Mouse (Mus musculus) embryo, embryonic 10 days (tissue): ENCODE results near the gene Cbx7.

ENCODE experiments used
- DNase-seq: peaks from one replicate; pipeline ENCODE4 v3.0.0-alpha.2; 2015; ENCODE audit warnings: low spot score

Gene Cbx7

DNA sequence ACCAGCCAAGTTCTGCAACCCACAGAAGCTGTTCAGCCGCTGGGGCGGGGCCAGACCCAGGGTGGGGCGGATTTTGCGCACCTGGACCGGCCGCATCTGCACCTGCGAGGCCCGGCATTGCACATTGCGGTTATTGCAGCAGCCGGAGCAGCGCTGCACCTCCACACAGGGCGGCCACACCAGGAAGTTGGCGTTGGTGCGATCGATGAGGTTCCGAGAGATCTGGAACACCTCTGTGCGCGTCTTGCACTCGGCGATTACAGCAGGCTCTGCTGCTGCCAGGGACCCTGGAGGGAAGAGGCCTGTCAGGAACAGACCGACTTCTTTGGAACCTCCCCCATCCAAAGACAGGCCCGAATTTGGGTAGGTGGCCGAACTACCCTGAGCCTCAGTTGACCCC, 30.7 kb upstream of the Cbx7 start:
- no peak for DNase-seq

- DNase-seq, result no peak
These were observed 29.8 kb upstream of the Cbx7 start for GRCm38 (mm10) chr15:80000694-80001093.

DNA sequence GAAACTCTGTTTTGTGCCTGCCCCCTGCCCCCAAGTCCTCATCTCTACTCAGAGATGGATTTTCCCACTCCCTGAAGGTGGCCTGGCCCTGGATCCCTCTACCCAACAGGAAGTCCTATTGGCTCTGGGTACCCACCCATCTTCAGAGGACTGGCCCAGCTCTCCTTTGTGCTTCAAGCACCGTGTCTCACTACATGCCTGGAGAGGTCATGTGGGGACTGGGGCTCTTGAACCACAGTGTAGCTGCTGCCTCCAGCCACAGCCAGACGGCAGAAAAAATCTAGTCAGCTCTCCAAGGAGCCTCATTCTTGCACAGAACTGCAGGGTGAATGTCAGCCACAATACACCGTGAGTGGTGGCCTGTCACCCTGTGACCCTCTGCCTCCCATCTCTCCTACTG, 27.1 kb upstream of the Cbx7 start:
- no peak for DNase-seq

GRCm38 (mm10) chr15:79996781-79997180, 25.9 kb upstream of the Cbx7 start:
- DNase-seq, result no peak

DNA sequence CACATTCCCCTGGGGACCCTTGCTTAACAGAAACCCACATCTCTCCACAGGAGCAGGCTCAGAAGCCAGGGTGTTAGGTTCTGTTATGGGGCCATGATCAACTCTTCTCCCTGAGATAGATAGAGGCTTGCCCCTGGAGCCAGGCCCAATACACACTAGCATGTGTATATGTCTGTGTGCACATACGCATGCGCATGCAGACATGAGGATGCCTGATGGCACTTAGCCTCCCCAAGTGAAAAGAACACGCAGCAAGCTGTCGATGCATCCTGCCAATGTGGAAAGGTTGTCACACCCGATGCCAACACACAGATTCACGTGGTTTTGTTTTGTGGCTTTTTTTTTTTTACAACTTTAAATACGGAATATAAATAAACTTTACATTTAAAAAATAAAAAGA, 24.6 kb upstream of the Cbx7 start:
- no peak for DNase-seq

DNA sequence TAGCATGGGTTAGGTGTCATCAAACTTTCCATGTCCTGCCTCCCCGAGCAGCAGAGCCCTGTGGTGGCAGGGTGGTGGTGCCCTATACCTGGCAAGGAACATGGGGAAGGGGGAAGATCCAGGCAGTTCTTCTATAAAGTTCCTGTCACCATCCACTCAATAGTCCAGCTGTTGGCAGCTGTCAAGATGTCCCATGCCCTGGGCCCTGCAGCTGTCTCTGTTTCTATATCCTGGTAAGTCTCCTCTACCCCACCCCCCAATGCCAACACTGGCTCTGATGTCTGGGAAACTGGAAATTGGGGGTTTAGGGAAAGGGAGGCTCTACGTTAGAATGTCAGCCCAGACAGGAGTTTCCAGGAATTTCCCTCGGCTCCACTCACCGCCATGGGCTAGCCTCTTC, 23.6 kb upstream of the Cbx7 start:
- DNase-seq, result no peak

DNA sequence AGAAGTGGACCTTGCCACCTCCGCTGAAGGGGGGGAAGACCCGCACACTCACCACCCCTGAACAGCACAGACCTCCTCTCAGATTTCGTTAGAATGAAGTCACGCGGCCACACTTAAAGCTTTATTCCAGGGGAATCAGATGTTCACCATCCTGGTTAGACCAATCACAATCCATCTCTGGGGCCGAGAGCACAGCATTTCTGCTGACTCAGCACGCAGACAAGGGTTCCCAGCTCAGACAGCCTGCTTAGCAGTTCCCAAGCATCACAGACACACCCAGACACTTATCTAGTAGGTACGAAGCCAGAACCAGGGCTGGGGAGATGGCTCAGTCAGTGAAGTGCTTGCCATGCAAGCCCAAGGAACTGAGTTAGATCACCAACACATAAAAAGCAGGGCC, 15.3 kb upstream of the Cbx7 start:
- no peak for DNase-seq

DNA sequence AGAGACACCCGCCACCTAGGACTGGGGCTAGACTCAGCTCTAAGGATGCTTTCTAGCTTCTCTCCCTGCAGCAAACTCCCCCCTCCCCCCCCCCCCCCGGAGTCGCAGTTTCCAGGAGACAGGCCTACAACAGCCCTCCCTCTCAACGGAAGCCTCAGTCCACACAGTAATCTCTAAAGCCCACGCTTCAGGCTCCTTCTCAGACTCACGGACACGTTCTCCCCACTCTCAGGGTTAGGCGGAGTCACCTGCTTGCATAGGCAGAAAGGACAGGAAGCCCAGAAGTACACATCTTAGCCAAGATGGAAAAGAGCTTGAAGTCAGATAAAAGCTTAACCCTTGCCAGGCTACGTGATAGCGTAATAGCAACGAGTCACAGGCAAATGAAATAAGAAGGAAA, 14.6 kb upstream of the Cbx7 start:
- no peak for DNase-seq

DNA sequence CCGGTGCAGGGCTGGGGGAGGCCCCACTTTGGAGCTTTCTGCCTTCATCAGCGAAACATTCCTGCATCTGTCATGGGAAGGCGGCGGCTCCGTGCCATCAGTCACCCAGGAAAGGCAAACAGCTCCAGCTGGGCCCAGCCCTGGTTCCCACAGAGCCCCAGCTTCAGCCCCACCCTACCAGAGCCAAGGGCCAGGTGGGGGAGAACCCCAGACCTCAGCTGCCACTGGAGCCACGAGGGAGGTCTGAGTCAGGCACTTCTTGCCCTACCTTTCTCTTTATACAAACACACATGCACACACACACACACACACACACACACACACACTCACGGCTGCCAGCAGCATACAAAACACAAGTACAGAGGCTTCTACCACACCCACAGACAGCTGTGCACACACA, 13.2 kb upstream of the Cbx7 start:
- no peak for DNase-seq

- DNase-seq, result no peak
These were observed 9.8 kb upstream of the Cbx7 start for GRCm38 (mm10) chr15:79980716-79981115.

GRCm38 (mm10) chr15:79972186-79972585, 1.3 kb upstream of the Cbx7 start:
- no peak for DNase-seq

GRCm38 (mm10) chr15:79970491-79970890, 428 bp downstream of the Cbx7 start:
- no peak for DNase-seq

- DNase-seq, result no peak
These were observed 3.6 kb downstream of the Cbx7 start for GRCm38 (mm10) chr15:79967346-79967745.

DNA sequence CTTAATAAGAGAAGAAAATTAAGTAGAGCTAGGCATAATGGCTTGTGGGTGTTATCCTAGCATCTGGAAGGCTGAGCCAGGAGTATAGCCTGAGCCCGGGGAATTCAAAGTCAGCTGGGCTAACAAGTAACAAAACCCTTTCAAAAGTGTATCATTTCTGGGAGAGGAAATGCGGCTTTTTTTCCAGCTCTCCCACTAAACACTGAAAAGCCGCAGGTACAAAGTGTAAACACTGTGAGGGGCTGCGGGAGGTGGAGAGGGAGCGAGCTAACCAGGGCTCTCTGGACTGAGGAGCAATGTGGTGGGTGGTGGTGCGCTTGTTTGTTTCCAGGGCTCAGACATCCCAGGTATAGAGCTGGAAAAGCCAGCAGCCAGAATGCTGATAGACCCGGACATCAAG, 6.5 kb downstream of the Cbx7 start:
- DNase-seq, result no peak

GRCm38 (mm10) chr15:79962661-79963060, 8.3 kb downstream of the Cbx7 start:
- no peak for DNase-seq

DNA sequence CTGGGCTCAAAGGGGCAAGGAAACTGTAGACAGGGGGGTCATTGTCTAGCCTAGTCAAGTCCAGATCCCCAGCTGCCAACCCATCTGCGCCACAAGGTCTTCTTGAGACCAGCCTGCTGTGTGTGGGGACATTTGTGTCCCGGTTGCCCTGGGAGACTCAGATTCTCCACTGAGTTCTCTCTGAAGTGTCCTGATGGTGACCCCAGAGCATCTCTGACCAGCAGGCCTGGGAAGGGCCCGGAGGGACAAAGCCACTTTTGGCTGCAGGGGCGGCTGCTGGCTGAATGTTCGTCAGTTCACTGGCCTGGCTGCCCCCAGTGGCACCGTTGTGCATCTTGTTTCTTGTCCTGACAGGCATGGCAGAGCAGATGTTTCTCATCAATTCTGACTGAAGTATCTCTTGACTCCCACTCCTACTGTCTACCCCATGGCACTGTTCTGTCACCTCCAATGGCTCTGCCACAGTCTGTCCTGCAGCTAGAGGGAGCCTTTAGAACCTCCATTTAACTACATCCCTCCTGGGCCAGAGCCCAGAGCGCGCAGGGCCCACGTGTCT, 9.5 kb downstream of the Cbx7 start:
- peak; percentile 65 for DNase-seq

- no peak for DNase-seq
These were observed 12.5 kb downstream of the Cbx7 start for GRCm38 (mm10) chr15:79958418-79958817.

- no peak for DNase-seq
These were observed 14.4 kb downstream of the Cbx7 start for GRCm38 (mm10) chr15:79956559-79956958.

GRCm38 (mm10) chr15:79953470-79953869, 17.4 kb downstream of the Cbx7 start:
- no peak for DNase-seq

DNA sequence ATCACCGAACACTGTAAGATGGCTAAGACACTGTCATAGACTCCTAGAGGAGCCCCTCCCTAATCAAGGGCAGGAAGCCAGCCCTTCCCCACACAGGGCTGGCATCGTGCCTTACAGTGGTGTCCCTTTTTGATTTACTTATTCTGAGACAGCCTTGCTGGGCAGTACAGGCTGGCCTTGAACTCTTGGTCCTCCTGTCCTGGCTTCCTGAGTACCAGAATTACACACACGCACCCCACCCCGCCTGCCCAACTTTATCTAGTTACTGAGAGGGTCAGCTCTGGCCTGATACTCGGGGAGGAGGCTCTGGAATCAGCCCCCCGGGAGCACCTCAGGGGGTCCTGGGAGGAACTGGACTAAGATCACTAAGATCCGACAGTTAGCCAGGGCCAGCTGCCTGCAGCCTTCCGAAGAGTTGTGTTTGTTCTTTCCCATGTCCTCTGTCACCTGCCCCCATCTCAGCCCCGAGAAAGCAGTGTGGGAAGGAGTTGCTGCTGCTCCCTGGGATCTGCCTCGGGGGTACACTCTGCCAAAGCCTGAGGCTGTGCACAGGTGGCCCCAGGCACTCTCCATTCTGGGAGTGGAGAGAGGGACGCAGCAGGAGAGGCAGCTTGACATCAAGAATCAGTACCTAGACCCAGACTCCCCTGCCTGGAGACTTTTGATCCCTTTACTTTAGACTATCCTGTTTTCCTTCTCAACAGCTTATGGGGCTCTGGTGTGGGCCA, 18.3 kb downstream of the Cbx7 start:
- DNase-seq, result no peak

- DNase-seq, result peak; percentile 28
These were observed 19.0 kb downstream of the Cbx7 start for GRCm38 (mm10) chr15:79951730-79952503.

- DNase-seq, result no peak
These were observed 19.7 kb downstream of the Cbx7 start for GRCm38 (mm10) chr15:79951226-79951625.

DNA sequence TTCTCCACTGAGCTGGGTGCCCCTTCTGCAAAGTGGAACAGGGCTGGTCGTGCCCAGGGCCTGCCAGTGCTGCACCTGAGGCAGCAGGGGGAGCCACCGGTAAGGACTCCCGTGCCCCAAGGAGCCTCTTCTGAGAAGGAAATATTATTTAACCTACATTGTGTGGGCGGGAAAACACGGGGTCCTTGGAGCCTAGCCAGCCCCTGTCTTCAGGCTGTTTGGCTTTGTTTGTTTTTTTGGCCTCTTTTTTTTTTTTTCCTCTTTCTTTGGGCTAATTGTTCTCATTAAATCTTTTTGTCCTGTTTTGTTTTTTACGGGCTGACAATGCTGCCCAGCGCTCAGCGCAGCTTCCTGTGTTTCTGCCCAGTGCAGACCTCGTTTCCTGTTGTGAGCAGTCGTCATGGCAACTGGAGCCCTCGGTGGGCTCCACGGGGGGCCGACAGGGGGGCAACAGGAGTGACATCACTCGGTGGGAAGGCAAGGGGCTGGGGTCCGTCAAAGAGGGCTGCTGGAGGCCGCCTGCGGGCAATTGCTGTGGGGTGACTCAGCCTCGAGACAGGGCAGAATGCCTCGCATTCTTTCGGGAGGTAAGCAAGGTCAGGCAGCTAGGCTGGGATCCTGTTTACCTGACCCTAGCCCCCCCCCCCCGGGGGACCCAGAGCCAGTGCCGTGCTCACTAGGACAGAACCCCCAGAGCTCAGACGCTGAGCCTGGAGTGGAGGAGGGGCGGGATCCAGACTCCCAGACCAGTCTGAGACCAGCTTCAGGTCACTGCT, 20.5 kb downstream of the Cbx7 start:
- peak; percentile 82 for DNase-seq
